Mouse (Mus musculus): Measurements from ENCODE around the gene Ddc.

The Ddc gene

DNA sequence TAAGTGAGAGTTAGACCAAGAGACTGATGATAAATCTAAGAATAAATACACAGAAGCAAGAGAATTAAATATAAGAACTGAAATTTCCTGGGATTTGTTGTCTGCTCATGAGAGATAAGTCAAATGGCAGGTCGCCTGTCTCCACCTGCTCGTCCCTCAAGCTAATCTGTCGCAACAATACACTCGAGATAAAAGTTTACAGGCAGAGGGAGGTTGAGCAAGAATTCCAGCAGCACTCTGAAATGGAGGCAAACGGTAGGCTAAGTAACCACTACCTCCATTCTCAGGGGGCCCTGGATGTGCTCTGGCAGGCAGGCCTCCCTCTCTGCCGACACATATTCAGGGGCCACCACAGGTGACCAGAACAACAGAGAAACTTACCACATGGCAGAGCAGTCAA, 62.6 kb downstream of the Ddc start:
- no peaks in the 10 kb centered on the region for H3K36me3 ChIP-seq (ENCODE audit: control insufficient read depth, insufficient read depth, low read length, poor library complexity, severe bottlenecking)
- DNase-seq (ENCODE audit: low read depth, low spot score), result no peak
- no peaks in the 10 kb centered on the region for H3K27me3 ChIP-seq (ENCODE audit: control insufficient read depth, insufficient read depth, low read length, poor library complexity, severe bottlenecking)

DNA sequence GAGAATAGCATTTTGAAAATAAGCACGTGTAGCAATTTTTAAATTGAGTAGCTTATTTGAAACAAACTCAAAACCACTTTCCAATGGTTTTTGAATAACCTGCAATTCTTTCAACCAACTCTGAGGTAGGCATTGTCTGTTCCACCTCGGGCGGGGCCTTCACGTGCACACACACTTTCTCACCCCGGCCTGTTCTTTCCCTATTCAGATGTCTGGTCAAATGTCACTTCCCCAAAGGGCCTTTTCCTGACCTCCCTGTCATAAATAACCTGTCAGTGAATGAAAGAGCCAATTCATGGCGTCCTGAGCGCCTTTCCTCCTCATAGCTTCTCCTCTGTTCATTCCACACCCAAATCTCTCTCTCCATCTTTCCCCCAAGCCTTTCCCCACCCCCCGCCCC, 64.8 kb downstream of the Ddc start:
- DNase-seq (ENCODE audit: low read depth, low spot score), result no peak
- Histone ChIP-seq H3K36me3 (ENCODE audit: control insufficient read depth, insufficient read depth, low read length, poor library complexity, severe bottlenecking) (no peaks in the 10 kb centered on the region), H3K27me3 (ENCODE audit: control insufficient read depth, insufficient read depth, low read length, poor library complexity, severe bottlenecking) (no peaks in the 10 kb centered on the region)

DNA sequence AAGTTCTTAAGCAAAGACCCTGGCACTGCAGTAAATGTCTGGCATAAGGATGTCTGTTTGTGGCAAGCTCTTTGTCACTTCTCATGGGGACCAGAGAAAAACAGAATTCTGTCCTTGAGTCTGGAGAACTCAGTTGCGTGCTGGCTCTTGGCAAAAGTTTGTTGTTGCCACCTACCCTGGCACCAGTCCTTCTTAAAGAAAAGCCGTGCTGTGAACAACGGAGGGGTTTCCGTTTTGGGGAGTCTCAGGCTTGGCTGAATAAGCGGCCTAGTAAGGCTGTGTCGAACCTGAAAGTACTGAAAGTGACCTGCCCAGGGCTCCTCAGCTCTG, 65.2 kb downstream of the Ddc start:
- Histone ChIP-seq H3K36me3 (ENCODE audit: control insufficient read depth, insufficient read depth, low read length, poor library complexity, severe bottlenecking) (no peaks in the 10 kb centered on the region), H3K27me3 (ENCODE audit: control insufficient read depth, insufficient read depth, low read length, poor library complexity, severe bottlenecking) (no peaks in the 10 kb centered on the region)
- DNase-seq (ENCODE audit: low read depth, low spot score), result no peak

DNA sequence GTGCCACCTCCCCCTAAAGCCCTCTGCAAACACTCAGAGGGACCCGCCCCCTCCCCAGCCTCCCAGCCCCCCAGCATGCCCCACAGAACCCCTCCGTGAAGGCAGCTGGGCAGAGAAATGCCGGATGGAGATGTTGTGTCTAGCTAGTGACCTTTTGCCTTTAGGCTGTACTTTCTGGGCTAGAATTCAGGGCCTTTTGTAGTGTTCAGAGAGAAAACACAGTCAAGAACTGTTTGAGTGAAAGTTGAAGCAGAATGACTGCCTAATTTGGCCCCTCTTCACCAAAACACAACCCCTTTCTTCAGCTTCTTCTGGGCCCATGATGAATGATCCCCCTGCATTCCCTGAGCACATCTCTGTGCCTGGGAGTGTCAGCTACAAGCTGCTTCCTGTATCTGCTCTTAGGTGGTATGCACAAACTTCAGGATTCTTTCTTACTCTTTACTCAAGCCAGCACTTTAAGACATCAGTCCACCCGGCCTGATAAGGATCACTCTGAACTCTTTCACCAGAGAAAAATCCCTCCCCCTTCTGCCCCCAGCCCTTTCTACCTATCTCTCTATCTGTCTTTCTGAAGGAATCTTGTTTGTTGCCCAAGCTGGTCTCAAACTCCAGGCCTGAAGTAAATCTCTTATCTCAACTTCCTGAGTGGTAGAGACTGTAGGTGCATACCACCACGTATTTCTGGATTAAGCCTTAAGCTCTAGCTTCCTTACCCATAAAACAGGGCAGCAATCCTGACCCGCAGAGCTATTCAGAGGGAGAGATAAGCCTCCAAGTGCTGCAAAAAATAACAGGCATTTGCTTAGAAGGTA, 65.8 kb downstream of the Ddc start:
- DNase-seq (ENCODE audit: low read depth, low spot score), result no peak
- Histone ChIP-seq H3K36me3 (ENCODE audit: control insufficient read depth, insufficient read depth, low read length, poor library complexity, severe bottlenecking) (no peaks in the 10 kb centered on the region), H3K27me3 (ENCODE audit: control insufficient read depth, insufficient read depth, low read length, poor library complexity, severe bottlenecking) (no peaks in the 10 kb centered on the region)

GRCm38 (mm10) chr11:11831526-11831925, 66.4 kb downstream of the Ddc start:
- no peaks in the 10 kb centered on the region for H3K27me3 ChIP-seq (ENCODE audit: control insufficient read depth, insufficient read depth, low read length, poor library complexity, severe bottlenecking)
- H3K36me3 ChIP-seq (ENCODE audit: control insufficient read depth, insufficient read depth, low read length, poor library complexity, severe bottlenecking), result no peaks in the 10 kb centered on the region
- no peak for DNase-seq (ENCODE audit: low read depth, low spot score)

DNA sequence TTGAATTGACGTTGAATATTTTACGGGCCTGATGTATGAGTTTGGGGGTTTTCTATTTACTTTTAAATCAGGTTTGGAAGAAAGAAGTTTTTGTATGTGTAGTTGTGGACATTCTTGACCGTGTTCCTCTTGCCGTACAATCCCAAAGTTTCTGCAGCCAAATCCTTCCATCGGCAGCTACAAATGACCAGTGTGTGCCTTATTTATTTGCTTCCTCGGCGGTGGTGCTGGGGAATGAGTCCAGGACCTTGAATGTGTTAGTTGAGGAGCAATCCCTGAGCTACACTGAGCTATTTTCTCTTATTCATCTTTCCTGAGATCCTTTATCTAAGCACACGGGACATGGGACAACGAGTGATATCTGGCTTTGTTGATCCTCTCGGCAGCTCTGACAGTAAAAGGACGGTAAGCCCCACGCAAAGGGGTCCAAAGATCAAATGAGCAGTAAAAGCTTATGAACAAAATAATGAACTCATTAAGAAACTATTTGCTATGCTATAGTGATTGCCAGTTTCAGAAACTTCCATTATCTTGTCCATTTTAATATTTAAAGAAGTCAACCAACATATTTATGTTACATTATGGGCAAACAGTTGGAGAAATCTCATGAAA, 67.0 kb downstream of the Ddc start:
- no peaks in the 10 kb centered on the region for H3K36me3 ChIP-seq (ENCODE audit: control insufficient read depth, insufficient read depth, low read length, poor library complexity, severe bottlenecking)
- no peaks in the 10 kb centered on the region for H3K27me3 ChIP-seq (ENCODE audit: control insufficient read depth, insufficient read depth, low read length, poor library complexity, severe bottlenecking)
- no peak for DNase-seq (ENCODE audit: low read depth, low spot score)

DNA sequence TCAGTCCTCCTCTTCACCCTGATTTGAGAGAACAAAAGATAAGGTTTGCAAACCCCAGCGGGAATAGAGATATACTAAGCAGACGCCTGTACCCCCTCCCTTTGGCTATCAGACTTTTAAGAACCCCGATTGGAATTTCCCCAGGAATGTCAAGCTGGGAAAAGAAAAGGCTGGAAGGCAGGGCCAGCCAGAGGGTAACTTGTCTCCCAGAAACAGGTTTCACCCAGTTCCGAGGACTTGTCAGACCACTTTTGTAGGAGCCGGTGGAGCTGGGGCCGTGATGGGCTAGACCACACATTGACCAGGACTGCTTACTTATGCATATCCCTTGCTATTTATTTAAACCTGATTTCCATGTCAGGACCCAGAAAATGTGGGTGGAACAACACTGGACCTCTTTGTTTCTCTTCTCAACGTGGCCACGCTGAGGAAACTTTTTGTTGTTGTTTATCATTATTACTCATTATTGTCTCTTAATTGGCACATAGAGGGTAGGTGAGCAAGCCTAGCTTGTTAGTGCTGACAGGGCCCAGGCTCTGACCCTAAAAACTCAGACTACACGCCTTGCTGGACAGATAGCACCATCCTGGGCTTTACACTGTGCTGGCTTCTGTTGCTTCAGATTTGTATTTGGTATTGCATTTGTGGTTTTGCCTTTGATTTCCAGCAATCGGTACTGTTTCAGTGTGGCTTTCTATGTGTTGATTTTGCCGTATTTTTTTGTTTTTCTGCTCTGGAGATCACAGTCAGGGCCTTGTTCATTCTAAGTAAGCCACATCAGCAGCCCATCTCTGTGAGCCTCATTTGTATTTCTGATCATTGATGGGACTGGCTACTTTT, 68.6 kb downstream of the Ddc start:
- H3K36me3 ChIP-seq (ENCODE audit: control insufficient read depth, insufficient read depth, low read length, poor library complexity, severe bottlenecking), result no peaks in the 10 kb centered on the region
- DNase-seq (ENCODE audit: low read depth, low spot score), result no peak
- no peaks in the 10 kb centered on the region for H3K27me3 ChIP-seq (ENCODE audit: control insufficient read depth, insufficient read depth, low read length, poor library complexity, severe bottlenecking)

GRCm38 (mm10) chr11:11828761-11829160, 69.2 kb downstream of the Ddc start:
- H3K27me3 ChIP-seq (ENCODE audit: control insufficient read depth, insufficient read depth, low read length, poor library complexity, severe bottlenecking), result no peaks in the 10 kb centered on the region
- no peaks in the 10 kb centered on the region for H3K36me3 ChIP-seq (ENCODE audit: control insufficient read depth, insufficient read depth, low read length, poor library complexity, severe bottlenecking)
- no peak for DNase-seq (ENCODE audit: low read depth, low spot score)

DNA sequence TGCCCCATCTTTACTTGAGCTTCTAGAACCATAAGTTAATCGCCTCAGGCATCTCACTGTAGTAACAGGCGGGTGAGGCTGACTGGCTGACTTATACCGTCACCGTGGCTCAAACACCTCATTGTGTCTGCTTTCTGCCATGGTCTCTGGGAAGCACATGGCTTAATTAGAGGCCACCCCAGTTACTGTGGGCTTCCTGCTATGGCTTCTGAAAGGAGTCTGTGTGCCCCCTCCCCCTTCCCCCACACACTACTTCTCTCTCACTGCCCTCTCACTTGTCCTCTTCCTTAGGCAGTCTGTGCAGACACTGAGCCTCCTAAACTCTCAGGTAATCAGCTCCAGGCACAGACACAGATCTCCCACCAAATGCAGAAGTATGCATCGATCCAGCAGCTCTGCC, 69.7 kb downstream of the Ddc start:
- no peaks in the 10 kb centered on the region for H3K27me3 ChIP-seq (ENCODE audit: control insufficient read depth, insufficient read depth, low read length, poor library complexity, severe bottlenecking)
- no peaks in the 10 kb centered on the region for H3K36me3 ChIP-seq (ENCODE audit: control insufficient read depth, insufficient read depth, low read length, poor library complexity, severe bottlenecking)
- DNase-seq (ENCODE audit: low read depth, low spot score), result no peak

GRCm38 (mm10) chr11:11826475-11826874, 71.5 kb downstream of the Ddc start:
- Histone ChIP-seq H3K36me3 (ENCODE audit: control insufficient read depth, insufficient read depth, low read length, poor library complexity, severe bottlenecking) (no peaks in the 10 kb centered on the region), H3K27me3 (ENCODE audit: control insufficient read depth, insufficient read depth, low read length, poor library complexity, severe bottlenecking) (no peaks in the 10 kb centered on the region)
- no peak for DNase-seq (ENCODE audit: low read depth, low spot score)

DNA sequence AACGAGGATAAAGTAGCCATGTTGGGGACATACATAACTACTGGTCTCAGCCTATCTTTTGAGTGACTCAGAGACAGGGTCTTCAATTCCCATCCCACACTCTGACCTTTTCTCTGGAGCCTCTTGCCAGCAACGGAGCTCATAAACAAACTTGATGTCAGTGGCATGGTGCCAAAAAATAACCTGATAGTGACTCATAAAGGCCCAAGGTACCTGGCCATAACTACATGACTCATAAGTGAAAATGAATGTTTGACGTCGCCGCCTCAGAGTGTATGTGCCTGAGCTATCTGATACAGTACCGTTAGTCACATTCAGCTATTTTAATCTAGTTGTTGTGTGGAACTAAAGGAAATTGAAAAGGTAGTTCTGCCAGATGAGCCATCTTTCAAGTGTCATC, 72.3 kb downstream of the Ddc start:
- no peaks in the 10 kb centered on the region for H3K36me3 ChIP-seq (ENCODE audit: control insufficient read depth, insufficient read depth, low read length, poor library complexity, severe bottlenecking)
- no peak for DNase-seq (ENCODE audit: low read depth, low spot score)
- no peaks in the 10 kb centered on the region for H3K27me3 ChIP-seq (ENCODE audit: control insufficient read depth, insufficient read depth, low read length, poor library complexity, severe bottlenecking)

DNA sequence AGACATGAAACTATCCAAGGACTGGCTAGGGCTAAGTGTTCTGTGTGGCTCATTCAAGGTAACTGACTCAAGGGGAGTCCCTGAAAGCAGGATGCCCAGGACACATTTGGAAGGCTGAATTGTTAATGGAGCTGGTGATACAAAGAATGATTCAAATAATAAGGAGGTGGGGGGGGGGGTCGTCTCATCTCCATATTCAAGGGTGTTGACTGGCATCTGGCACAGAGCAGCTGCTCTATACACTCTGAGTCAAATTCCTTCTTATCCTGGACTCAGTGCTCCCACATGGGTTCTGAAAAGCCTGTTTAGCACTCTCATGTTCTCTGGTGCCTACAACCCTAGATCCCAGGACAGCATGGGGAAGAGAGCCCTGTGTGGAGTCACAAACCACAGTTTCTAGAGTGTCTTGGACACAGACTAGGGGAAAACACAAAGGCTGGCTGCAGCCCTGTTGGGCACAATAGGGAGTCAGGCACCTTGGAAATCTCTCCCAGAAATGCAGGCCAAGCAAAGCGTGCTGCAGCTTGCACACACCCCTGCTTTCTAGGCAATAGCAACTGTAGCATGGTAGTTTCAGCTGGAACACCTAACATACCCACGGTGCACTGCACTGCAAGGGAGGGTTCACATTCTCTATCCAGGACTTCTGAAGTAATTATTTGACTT, 72.8 kb downstream of the Ddc start:
- DNase-seq (ENCODE audit: low read depth, low spot score), result no peak
- Histone ChIP-seq H3K36me3 (ENCODE audit: control insufficient read depth, insufficient read depth, low read length, poor library complexity, severe bottlenecking) (no peaks in the 10 kb centered on the region), H3K27me3 (ENCODE audit: control insufficient read depth, insufficient read depth, low read length, poor library complexity, severe bottlenecking) (no peaks in the 10 kb centered on the region)

- no peak for DNase-seq (ENCODE audit: low read depth, low spot score)
- Histone ChIP-seq H3K27me3 (ENCODE audit: control insufficient read depth, insufficient read depth, low read length, poor library complexity, severe bottlenecking) (no peaks in the 10 kb centered on the region), H3K36me3 (ENCODE audit: control insufficient read depth, insufficient read depth, low read length, poor library complexity, severe bottlenecking) (no peaks in the 10 kb centered on the region)
Observed at GRCm38 (mm10) chr11:11823980-11824911, 73.7 kb downstream of the Ddc start.
